Mouse (Mus musculus): Measurements from ENCODE around the gene Mpc1.

GRCm38 (mm10) chr17:8339666-8340374 lies 57.1 kb downstream of the Mpc1 start:
- TF ChIP-seq CTCF (IDR thresholded peaks at IDR 0.05; ENCODE audit: low read depth) (no peak), EP300 (IDR thresholded peaks at IDR 0.05; ENCODE audit: low read depth) (no peak)
